Mouse (Mus musculus) adrenal gland, adult 18-20 months (tissue): ENCODE measurements around the gene Lbx1. TPM values are rescaled to one million over a fixed set of nuclear protein-coding genes. Genes with fewer than 3 reads are reported as not detected.

Source experiments
- DNase-seq, 2 experiments: peaks; one replicate each; pipeline ENCODE4 v3.0.0; 2021 to 2022; ENCODE audit warnings: low spot score in 2 of 2
- total RNA-seq, 2 experiments: library from RNA; stranded (reverse); gene quantifications; 1 replicate in 1 of 2; 2 replicates in 1 of 2; pipeline ENCODE4 v1.2.3; 2021

Gene Lbx1
- total RNA-seq, 2 experiments from 2014 or later = 0.22 TPM; not detected in 1

DNA sequence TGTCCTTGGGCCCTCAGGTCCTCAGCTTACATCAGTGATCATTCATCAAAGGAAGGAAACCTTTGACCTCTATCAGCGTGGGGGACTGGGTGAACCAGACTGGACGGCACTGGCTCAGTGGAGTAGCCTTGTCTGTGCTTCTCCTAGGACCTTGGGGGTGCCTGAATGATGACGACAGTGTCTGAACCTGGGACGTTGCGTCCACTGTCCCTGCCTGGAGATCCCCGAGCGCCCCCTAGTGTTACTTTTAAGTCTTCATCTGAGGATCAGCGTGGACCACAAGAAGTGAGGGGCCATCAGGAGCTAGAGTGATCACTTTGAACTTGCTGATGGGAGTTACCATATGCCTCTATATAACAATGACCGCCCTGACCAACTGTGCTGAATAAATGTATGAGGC lies 19.4 kb downstream of the Lbx1 start:
- DNase-seq = peak in 1 of 2 experiments; percentile 46

GRCm38 (mm10) chr19:45215431-45215830 lies 20.2 kb downstream of the Lbx1 start:
- DNase-seq = no peak

- DNase-seq = no peak
Observed at GRCm38 (mm10) chr19:45209776-45210422, 25.7 kb downstream of the Lbx1 start.

GRCm38 (mm10) chr19:45209191-45209590 lies 26.4 kb downstream of the Lbx1 start:
- no peak for DNase-seq

- DNase-seq = no peak
Observed at GRCm38 (mm10) chr19:45208438-45209060, 27.1 kb downstream of the Lbx1 start.

DNA sequence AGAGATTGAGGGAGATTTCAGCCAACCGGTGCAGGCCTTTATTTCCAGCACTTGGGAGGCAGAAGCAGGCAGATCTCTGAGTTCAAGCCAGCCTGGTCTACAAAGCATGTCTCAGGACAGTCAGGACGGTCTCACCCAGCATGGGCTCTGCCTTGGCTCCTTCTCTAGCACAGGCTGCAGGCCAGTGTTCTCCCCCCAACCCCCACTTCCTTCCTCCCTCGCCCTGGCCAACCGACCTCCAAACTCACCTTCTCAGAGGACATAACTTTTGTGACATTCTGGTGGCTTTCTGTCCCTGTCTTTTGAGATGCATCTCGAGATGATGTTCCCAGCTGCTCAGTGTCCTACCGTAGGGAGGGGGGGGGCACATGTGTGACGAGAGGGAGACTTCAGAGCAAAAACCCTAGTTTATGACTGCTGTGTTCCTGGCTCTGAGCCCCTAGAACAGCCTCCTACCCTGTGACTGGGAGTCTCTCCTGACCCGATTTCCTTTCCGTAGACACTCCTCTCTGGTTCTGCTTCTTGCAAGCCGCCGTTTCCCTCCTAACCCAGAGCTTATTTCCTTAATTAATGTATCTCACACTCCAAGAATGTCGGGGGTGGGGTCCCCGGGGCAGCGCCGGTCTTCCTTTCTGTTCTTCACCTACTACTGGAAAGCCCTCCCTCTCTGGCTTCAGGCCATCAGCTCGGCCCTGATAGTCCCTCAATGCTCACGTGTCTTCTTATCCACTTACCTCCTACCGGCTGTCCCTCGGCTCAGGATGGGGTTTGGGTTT lies 27.8 kb downstream of the Lbx1 start:
- no peak for DNase-seq

- no peak for DNase-seq
Observed at GRCm38 (mm10) chr19:45207153-45207552, 28.5 kb downstream of the Lbx1 start.

DNA sequence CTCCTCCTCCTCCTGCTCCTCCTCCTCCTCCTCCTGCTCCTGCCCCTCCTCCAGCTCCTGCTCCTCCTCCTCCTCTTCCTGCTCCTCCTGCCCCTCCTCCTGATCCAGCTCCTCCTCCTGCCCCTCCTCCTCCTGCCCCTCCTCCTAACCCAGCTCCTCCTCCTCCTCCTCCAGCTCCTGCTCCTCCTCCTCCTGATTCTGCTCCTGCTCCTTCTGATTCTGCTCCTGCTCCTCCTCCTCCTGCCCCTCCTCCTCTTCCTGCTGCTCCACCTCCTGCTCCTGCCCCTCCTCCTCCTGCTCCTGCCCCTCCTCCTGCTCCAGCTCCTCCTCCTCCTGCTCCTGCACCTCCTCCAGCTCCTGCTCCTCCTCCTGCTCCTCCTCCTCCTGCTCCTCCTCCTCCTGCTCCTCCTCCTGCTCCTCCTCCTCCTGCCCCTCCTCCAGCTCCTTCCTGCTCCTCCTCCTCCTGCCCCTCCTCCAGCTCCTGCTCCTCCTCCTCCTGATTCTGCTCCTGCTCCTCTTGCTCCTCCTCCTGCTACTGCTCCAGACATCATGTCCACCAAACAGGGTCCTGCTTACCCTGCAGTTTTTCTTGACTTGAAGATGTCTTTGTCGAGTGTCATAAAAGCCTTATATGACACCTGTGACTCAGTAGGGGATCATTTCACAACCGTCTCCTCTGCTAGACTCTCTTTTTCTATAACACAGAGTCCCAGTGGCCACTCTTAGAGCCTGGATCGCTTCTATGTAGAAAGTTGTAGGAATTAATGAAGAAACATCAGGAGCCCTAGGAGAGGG lies 30.1 kb downstream of the Lbx1 start:
- DNase-seq = no peak

DNA sequence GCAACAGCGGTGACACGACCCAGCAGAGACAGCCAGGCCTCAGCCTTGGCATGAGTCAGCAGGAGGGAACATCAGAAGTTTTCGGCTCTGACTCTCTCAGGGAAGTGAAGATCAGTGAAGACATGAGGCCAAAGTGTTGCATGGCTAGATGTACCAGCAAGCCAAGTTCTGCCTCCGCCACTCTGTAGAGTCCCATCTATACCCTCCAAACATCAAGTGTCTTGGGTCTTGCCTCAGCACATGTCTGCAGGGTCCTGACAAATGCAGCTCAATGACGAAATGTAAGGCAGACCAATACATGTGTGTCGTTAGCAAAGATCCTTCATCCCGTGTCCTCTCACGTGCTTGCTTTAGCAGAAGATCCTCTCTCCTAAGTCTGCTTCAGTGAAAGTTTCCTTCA lies 38.6 kb downstream of the Lbx1 start:
- DNase-seq = no peak

- DNase-seq = no peak
Observed at GRCm38 (mm10) chr19:45194651-45195050, 41.0 kb downstream of the Lbx1 start.

Other genes starting within 250 kb of the Lbx1 start
- gene Sema4g, start 246.7 kb downstream of the Lbx1 start, total RNA-seq = 1 to 10 TPM; 4.1 to 5.5 TPM
- gene Twnk, start 230.1 kb downstream of the Lbx1 start, total RNA-seq = 10 to 100 TPM; 24.7 to 30.5 TPM
- 10 to 100 TPM; 45.2 to 48.3 TPM for gene Mrpl43, start 229.4 kb downstream of the Lbx1 start, total RNA-seq
- 10 to 100 TPM; 70.6 to 72.7 TPM for gene Lzts2, start 221.4 kb downstream of the Lbx1 start, total RNA-seq
- gene Pdzd7, start 190.1 kb downstream of the Lbx1 start, total RNA-seq = under 1 TPM; 0.13 to 0.48 TPM
- 10 to 100 TPM; 50.1 to 51.8 TPM for gene Sfxn3, start 188.3 kb downstream of the Lbx1 start, total RNA-seq
- 1 to 10 TPM; 5.2 to 7.4 TPM for gene Kazald1, start 160.6 kb downstream of the Lbx1 start, total RNA-seq
- gene Tlx1, start 85.1 kb downstream of the Lbx1 start, total RNA-seq = not detected
- 10 to 100 TPM; 33.6 to 37.1 TPM for gene Btrc, start 127.9 kb upstream of the Lbx1 start, total RNA-seq